Mouse (Mus musculus) urinary bladder, adult 18-20 months (tissue): Measurements from ENCODE around the gene Slc20a1.
A peak's percentile ranks its signal among the peaks of the same experiment; 100 is the strongest.

Experiments
- DNase-seq, 2 experiments: peaks; one replicate each; pipeline ENCODE4 v3.0.0; 2022; ENCODE audit warnings: low spot score in 2 of 2, mixed read lengths in 2 of 2

Gene Slc20a1

GRCm38 (mm10) chr2:129198436-129199327, at the start of gene Slc20a1:
TSS of gene Slc20a1 (plus strand) at chr2:129198764.
- DNase-seq, result peak; percentile 99

GRCm38 (mm10) chr2:129148836-129149235, 49.7 kb upstream of the Slc20a1 start:
- DNase-seq, result no peak

GRCm38 (mm10) chr2:129150386-129150785, 48.2 kb upstream of the Slc20a1 start:
- no peak for DNase-seq

GRCm38 (mm10) chr2:129151111-129151510, 47.5 kb upstream of the Slc20a1 start:
- no peak for DNase-seq

GRCm38 (mm10) chr2:129152751-129153150, 45.8 kb upstream of the Slc20a1 start:
- no peak for DNase-seq

- DNase-seq, result no peak
Measured at GRCm38 (mm10) chr2:129164815-129165214, 33.7 kb upstream of the Slc20a1 start.

GRCm38 (mm10) chr2:129166466-129167463, 31.8 kb upstream of the Slc20a1 start:
- DNase-seq, result no peak

- no peak for DNase-seq
Measured at GRCm38 (mm10) chr2:129173386-129173785, 25.2 kb upstream of the Slc20a1 start.

- peak in 1 of 2 experiments; percentile 28 for DNase-seq
Measured at GRCm38 (mm10) chr2:129174474-129174873, 24.1 kb upstream of the Slc20a1 start.

GRCm38 (mm10) chr2:129175636-129176035, 22.9 kb upstream of the Slc20a1 start:
- DNase-seq, result no peak

- DNase-seq, result no peak
Measured at GRCm38 (mm10) chr2:129176676-129177420, 21.7 kb upstream of the Slc20a1 start.

GRCm38 (mm10) chr2:129177661-129178060, 20.9 kb upstream of the Slc20a1 start:
- no peak for DNase-seq

- DNase-seq, result no peak
Measured at GRCm38 (mm10) chr2:129178182-129178908, 20.2 kb upstream of the Slc20a1 start.

- DNase-seq, result no peak
Measured at GRCm38 (mm10) chr2:129179946-129180853, 18.4 kb upstream of the Slc20a1 start.

GRCm38 (mm10) chr2:129181509-129181908, 17.1 kb upstream of the Slc20a1 start:
- no peak for DNase-seq

GRCm38 (mm10) chr2:129182412-129182811, 16.2 kb upstream of the Slc20a1 start:
- no peak for DNase-seq

GRCm38 (mm10) chr2:129183561-129184031, 15.0 kb upstream of the Slc20a1 start:
- no peak for DNase-seq

- no peak for DNase-seq
Measured at GRCm38 (mm10) chr2:129184853-129185252, 13.7 kb upstream of the Slc20a1 start.

- DNase-seq, result no peak
Measured at GRCm38 (mm10) chr2:129185611-129186290, 12.8 kb upstream of the Slc20a1 start.
